Mouse (Mus musculus): Measurements from ENCODE around the gene Marf1. TPM values are rescaled to one million over a fixed set of nuclear protein-coding genes. Genes with fewer than 3 reads are reported as not detected.
"Not testable (repeated sequence)": the region's sequence is repeated elsewhere in the genome, so short reads cannot be mapped to it uniquely, and the experiment has no call there.

The Marf1 gene
- polyA plus RNA-seq, 1 experiment = 8.3 TPM

DNA sequence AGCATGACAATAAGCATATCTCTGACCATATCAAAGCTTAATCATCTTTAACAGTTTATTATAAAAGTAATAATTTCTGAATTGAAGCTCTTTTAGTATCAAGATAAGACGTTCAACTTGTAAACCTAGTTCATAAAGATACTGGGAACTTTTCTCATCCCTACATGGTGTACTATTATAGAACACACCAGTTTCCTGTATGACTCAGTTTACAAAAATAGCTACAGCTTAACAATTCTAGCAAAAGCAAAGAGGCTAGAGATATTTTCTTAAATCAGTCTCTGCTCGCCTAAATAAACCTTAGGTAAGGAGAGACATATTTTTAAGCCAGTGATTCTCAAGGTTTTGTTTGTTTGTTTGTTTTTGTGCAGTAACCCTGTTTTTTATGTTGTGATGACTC, 80.2 kb downstream of the Marf1 start:
- 69% methylated on average over 2 of the region's 2 CpGs for WGBS
- no peak for DNase-seq (ENCODE audit: low read depth, low spot score)

DNA sequence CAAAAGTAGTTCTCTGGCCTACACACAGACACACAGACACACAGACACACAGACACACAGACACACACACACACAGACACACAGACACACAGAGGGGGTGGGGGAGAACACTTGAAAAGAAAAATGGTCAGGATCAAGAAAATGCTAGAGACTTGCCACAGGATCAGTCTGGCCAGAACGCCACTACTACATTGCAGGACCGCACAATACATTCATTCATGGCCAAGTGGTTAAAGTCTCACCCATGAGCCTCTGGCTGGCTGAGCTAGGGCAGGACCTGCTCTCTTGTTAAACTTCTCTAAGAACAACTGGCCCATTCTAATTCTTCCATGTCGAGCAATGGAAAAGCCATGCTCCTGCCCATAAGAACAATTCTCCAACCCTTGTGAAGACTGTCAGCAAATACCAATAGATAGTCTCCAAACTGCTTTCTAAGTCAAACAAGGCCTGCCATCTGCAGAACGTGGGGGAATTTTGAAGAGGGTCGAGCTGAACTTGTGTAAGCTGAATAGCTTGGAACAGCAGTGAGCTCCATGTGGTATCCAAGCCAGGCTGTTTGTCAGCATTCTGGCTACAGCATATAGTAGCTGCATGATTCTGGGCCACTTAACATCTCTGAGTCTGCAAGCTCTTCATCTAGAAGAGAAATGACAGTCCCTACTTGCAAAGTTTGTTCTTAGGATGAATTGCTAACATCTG, 92.5 kb downstream of the Marf1 start:
- WGBS = 64% methylated on average over 5 of the region's 5 CpGs
- DNase-seq (ENCODE audit: low read depth, low spot score) = no peak

DNA sequence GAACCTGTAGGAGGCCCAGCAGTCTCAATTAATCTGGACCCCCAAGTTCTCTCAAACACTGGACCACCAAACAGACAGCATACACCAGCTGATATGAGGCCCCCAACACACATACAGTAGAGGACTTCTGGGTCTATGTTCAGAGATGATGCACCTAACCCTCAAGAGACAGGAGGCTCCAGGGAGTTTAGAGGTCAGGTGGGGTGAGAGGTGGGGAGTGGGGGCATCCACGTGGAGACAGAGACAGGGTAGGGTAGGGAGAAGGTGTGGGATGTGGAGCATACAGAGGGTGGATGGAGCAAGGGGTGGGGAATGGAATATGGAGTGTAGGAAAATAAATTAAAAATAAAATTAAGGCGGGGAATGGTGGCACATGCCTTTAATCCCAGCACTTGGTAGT, 94.5 kb downstream of the Marf1 start:
- not testable (repeated sequence) for DNase-seq (ENCODE audit: low read depth, low spot score)
- 65% methylated on average over 2 of the region's 2 CpGs for WGBS

DNA sequence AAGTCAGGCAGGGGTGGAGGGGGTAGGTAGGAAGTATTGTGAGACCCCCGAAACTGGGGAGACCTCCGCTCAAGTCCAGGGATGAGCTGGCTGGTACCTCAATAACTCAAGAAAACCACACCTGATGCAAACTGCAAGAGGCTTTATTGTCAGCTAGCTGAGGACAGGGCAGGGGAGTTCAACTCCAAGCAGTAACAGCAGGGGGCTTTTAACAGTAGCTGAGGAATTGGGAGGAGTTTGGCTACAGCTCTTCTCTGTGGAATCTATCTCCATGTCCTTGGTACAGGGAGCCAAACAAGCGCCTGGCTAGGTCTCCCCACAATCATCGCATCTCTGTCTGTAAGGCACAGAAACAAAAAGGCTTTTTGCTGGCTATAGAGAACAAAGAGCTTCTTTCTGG, 96.6 kb downstream of the Marf1 start:
- 90% methylated on average over 4 of the region's 4 CpGs for WGBS
- not testable (repeated sequence) for DNase-seq (ENCODE audit: low read depth, low spot score)

DNA sequence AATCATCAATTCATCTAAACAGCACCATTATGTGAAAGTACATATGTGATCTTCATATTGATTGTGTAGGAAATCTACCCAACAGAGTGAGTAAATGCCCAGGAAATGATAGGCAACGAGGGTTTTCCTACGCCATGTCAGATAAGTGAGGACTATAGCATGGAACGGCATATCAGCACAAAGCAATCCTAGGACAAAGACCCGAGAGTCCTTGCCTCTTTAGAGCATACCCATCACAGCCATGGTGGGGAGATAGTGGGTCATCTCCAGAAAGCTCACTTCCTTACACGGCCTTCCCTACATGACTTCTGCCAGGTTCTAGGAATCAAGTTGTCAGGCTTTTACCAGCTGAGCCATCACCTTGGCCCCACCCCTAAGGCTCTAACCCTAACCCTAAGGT, 103.3 kb downstream of the Marf1 start:
- DNase-seq (ENCODE audit: low read depth, low spot score) = no peak
- whole genome bisulfite sequencing = 61% methylated on average over 5 of the region's 5 CpGs

Other genes with a start within 250 kb of the Marf1 start
- 0.27 and 0.32 TPM in 2 replicates for gene 2900011O08Rik, start 176.7 kb downstream of the Marf1 start, polyA plus RNA-seq (2012; rRNA removed)
- gene Ifitm7, start 176.5 kb downstream of the Marf1 start, polyA plus RNA-seq (2012; rRNA removed) = not detected in 2 replicates
- 24.7 and 29.1 TPM in 2 replicates for gene Nde1, start 76 bp downstream of the Marf1 start, polyA plus RNA-seq (2012; rRNA removed)
- 60.5 and 127 TPM in 2 replicates for gene Myh11, start 128.0 kb upstream of the Marf1 start, polyA plus RNA-seq (2012; rRNA removed)
- gene Fopnl, start 154.1 kb upstream of the Marf1 start, polyA plus RNA-seq (2012; rRNA removed) = 34.5 and 35.6 TPM in 2 replicates
- 4.9 and 10.2 TPM in 2 replicates for gene Abcc1, start 198.2 kb upstream of the Marf1 start, polyA plus RNA-seq (2012; rRNA removed)

Measured in large intestine, adult 2 months (tissue).